Mouse (Mus musculus): ENCODE data around the gene Clcf1.

Clcf1 gene

GRCm38 (mm10) chr19:4203604-4204326 is 10.3 kb upstream of the Clcf1 start:
- no peak for TF ChIP-seq GATA4 (IDR thresholded peaks at IDR 0.05; ENCODE audit: insufficient replicate concordance, low read length)

DNA sequence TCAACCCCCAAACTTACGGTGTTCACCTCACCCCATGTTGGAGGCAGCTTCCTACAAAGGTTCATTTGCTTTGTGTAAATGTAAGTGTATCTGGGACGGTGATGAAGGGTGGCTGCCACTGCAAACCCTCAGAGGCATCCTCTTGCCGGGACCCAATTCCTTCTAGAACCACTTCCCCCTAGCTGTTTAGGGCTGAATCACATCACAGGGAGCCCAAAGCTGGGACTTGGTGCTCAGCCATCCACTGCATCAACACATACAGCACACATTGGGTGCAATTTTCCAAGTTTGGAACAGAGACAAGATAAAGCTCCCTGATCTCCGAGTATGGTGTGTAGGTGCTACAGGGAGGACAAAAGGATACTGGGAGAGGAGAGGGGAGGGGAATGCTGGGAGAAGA is 9.1 kb upstream of the Clcf1 start:
- no peak for TF ChIP-seq GATA4 (IDR thresholded peaks at IDR 0.05; ENCODE audit: insufficient replicate concordance, low read length)

DNA sequence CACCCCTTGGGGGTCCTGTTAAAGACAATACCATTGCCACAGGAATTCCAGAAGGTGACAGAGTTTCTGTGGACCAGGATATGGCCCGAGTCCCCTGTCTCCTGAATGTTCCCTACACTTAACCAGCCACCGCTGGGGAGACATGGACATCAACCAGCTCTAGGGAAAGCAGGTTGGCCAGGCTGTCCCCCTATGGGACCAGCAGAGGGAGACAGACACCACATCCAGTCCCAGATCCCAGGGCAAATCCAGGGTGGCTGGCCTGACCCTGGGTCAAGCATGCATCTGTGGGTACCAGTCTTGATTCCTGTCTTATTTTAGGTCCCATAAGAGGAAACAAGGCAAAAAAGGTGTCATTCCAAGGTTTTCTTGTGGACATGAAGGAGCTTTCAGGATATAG is 7.1 kb upstream of the Clcf1 start:
- no peak for TF ChIP-seq GATA4 (IDR thresholded peaks at IDR 0.05; ENCODE audit: insufficient replicate concordance, low read length)

GRCm38 (mm10) chr19:4208563-4208962 is 5.5 kb upstream of the Clcf1 start:
- no peak for TF ChIP-seq GATA4 (IDR thresholded peaks at IDR 0.05; ENCODE audit: insufficient replicate concordance, low read length)

DNA sequence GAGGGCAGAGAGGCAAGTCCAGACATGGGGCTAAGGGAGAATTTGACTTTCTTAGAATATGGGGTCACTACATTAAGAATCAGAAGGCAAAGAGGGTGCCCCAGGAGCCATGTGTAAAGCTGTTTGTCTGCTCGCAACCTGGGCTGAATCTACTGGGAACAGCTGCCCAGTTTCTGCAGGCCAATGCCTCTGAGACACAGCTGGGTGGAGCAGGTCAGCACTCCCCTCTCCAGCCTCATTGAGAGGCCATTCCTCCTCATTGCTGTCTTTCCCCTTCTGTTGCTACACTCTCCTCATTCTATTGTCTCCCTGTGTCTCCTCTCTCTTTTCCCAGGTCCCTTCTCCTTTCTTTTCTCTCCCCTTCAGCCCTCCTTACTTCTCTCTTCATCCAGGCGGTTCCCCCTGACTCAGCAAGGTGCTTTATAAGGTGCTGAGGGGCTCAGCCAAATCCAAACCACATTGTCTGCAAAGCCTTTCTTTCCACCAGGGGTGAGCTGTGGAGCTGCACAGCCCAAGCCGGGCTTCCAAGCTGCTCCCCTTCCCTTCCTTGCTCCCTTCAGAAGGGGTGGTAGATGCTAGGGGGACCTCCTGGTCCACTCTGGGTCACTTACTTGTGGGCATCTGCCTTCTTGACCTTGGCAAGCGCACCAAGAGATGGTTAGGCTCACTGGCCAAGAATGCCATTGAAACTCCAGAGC is 2.0 kb upstream of the Clcf1 start:
- TF ChIP-seq GATA4 (IDR thresholded peaks at IDR 0.05; ENCODE audit: insufficient replicate concordance, low read length) = no peak

- no peak for TF ChIP-seq GATA4 (IDR thresholded peaks at IDR 0.05; ENCODE audit: insufficient replicate concordance, low read length)
Observed at GRCm38 (mm10) chr19:4213524-4213974, 489 bp upstream of the Clcf1 start.

- TF ChIP-seq GATA4 (IDR thresholded peaks at IDR 0.05; ENCODE audit: insufficient replicate concordance, low read length) = no peak
Observed at GRCm38 (mm10) chr19:4214771-4215450, 873 bp downstream of the Clcf1 start.

DNA sequence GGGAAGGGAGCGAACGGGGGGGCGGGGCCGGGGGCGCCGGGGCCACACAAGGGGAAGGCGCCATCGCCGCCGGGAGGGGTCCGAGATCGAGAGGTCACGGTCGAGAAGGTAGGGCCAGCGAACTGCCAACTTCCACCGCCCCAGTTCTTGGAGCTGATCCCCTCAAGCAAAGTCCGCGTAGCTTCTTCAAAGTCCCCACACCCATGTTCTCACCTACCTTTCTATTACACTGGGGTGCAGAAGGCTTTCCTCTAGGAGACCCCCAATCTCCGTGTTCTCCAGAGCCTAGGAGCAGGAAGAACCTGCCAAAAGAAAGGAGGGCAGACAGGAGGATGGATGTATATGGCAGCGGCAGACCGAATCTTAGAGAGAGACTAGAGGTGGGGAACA is 1.4 kb downstream of the Clcf1 start:
- no peak for TF ChIP-seq GATA4 (IDR thresholded peaks at IDR 0.05; ENCODE audit: insufficient replicate concordance, low read length)

- no peak for TF ChIP-seq GATA4 (IDR thresholded peaks at IDR 0.05; ENCODE audit: insufficient replicate concordance, low read length)
Observed at GRCm38 (mm10) chr19:4216041-4216685, 2.1 kb downstream of the Clcf1 start.

DNA sequence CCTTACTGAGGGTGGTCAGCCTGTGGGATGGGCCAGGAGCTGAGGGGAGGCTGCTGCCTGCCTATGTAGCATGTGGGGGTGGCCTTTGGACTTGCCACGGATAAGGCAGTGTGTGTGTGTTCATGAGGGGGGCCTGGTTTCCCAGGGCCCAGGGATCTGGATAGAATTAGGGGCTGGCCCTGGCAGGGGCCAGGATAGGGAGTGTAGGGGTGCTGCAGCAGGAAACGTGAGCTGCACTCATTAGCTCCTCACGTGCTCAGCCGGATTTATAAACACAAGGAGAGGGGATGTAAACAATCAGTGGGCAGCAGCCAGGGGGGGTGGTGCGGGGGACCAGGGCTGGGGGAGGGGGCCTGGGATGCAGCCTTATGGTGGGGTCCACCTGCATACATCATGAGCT is 3.1 kb downstream of the Clcf1 start:
- no peak for TF ChIP-seq GATA4 (IDR thresholded peaks at IDR 0.05; ENCODE audit: insufficient replicate concordance, low read length)

GRCm38 (mm10) chr19:4217855-4218254 is 3.8 kb downstream of the Clcf1 start:
- no peak for TF ChIP-seq GATA4 (IDR thresholded peaks at IDR 0.05; ENCODE audit: insufficient replicate concordance, low read length)

DNA sequence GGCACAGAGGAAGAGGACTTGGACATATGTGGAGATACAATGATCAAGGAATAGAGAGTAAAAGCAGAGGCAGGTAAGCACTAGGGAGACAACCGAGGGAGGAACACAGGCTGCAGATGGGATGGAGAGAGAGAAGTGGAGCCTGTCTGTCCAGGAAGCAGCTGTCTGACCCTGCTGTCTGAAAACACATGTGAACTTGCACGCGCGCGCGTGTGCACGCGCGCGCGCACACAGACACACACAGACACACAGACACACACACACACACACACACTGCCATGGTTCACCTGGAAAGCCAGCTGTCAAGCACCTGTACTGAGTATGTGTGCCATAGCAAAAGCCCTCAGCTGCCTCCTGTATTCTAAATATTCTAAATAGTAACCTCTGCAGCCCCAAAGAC is 4.3 kb downstream of the Clcf1 start:
- TF ChIP-seq GATA4 (IDR thresholded peaks at IDR 0.05; ENCODE audit: insufficient replicate concordance, low read length) = no peak

DNA sequence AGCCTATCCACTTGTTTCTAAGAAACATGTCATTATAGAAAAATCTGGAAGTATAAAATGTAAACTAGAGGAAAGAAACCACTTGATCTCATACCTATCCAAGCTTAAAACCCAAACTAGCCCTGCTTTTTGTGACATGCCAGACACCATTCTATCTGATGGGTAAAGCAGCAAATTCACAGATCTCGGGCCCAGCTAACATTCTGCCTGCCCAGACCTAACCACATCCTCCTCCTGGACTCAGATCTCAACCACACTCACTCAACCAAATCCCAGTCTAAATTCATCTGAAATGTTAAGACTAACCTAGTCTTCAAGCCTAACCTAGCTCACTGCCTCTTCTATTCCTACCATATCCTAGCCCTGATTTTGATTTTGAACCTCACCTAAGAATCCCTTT is 4.7 kb downstream of the Clcf1 start:
- no peak for TF ChIP-seq GATA4 (IDR thresholded peaks at IDR 0.05; ENCODE audit: insufficient replicate concordance, low read length)

DNA sequence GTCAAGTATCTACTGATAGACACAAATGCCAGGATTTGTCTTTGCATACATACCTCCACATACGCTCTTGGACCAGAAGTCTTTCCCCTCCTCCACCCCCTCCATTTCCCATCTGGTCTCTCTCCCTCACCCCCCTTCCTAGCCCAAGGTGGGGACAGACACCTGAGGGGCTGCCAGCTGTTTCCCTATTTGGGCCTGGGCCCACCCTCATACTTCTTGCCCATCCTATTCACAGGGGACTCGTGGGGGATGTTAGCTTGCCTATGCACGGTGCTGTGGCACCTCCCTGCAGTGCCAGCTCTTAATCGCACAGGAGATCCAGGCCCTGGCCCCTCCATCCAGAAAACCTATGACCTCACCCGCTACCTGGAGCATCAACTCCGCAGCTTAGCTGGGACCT is 5.9 kb downstream of the Clcf1 start:
- TF ChIP-seq GATA4 (IDR thresholded peaks at IDR 0.05; ENCODE audit: insufficient replicate concordance, low read length) = no peak

DNA sequence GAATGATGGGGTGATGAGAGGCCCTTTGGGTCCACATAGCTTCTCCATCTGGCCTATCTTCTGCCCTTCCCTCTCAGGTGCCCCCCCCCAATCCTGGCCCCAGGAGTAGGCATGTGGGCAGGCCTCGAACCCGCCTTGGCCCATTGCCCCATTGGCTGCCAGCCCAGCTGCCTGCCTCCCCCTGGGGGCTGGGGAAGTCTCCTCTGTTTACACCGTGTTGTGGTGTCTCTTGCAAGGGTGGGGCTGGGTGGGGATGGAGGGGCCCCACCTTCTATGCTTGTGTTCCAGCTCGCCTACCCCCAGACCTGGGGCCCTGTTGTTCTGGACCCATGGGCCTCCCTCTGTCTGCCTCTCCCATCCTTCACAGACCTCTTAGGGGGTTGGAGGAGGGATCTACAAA is 6.4 kb downstream of the Clcf1 start:
- TF ChIP-seq GATA4 (IDR thresholded peaks at IDR 0.05; ENCODE audit: insufficient replicate concordance, low read length) = no peak

All from liver, adult (tissue).